Mouse (Mus musculus): Measurements from ENCODE around the gene Tgds. TPM values are rescaled to one million over a fixed set of nuclear protein-coding genes. Genes with fewer than 3 reads are reported as not detected.
A peak's percentile ranks its signal among the peaks of the same experiment; 100 is the strongest.
"Not testable (repeated sequence)": the region's sequence is repeated elsewhere in the genome, so short reads cannot be mapped to it uniquely, and the experiment has no call there.

The Tgds gene
- polyA plus RNA-seq, 1 experiment from 2014 or later: 14.4 TPM

DNA sequence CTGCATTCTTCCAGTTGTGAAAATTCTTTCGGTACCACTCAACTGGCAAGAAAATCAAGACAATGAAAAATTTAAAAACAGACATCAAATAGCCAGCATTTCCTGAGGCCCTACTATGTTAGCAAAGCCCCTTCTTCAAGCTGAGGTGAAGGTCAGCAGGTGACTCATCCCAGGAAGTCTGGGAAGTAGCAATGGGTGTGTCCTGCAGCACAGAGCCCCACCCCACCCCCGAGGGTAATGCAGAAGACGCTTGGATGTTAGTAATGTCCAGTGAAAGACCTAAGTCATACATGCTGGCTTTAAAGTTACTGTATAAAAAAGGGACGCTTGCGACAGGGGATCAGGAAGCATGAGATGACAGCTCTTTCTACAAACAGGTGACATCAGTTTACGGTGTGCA is 19.4 kb downstream of the Tgds start:
- H3K4me3 ChIP-seq (ENCODE audit: low read depth, low read length): no peak overlapping the region
- no peak overlapping the region for H3K27ac ChIP-seq (ENCODE audit: low read depth, low read length)
- no peak overlapping the region for H3K4me2 ChIP-seq (ENCODE audit: low read depth, low read length)
- H3K36me3 ChIP-seq (ENCODE audit: control insufficient read depth, insufficient read depth, low read length): peaks cover 42% of the 10 kb centered on the region
- H3K9me3 ChIP-seq (ENCODE audit: control insufficient read depth, low read length): no peaks in the 10 kb centered on the region
- no peak overlapping the region for H3K9ac ChIP-seq (replicated peaks; ENCODE audit: low read depth, low read length)
- 90% methylated on average over 6 of the region's 6 CpGs for WGBS
- no peak for ATAC-seq (ENCODE audit: low read depth)
- no peaks in the 10 kb centered on the region for H3K4me1 ChIP-seq (ENCODE audit: control insufficient read depth, insufficient read depth, low read length)
- H3K27me3 ChIP-seq (ENCODE audit: control insufficient read depth, insufficient read depth, low read length): no peaks in the 10 kb centered on the region

DNA sequence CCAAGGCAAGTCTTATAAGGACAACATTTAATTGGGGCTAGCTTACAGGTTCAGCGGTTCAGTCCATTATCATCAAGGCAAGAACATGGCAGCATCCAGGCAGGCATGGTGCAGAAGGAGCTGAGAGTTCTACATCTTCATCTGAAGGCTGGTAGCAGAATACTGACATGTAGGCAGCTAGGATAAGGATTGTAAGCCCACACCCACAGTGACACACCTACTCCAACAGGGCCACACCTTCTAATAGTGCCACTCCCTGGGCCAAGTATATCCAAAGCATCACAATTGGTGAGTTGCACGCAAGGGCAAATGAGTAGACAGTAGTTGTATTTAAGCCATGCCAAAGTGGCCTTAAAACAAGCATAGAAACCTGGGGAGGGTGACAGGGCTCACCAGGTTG is 25.1 kb downstream of the Tgds start:
- ATAC-seq (ENCODE audit: low read depth); H3K9ac ChIP-seq (replicated peaks; ENCODE audit: low read depth, low read length); H3K27ac ChIP-seq (ENCODE audit: low read depth, low read length); H3K27me3 ChIP-seq (ENCODE audit: control insufficient read depth, insufficient read depth, low read length); H3K36me3 ChIP-seq (ENCODE audit: control insufficient read depth, insufficient read depth, low read length); H3K4me1 ChIP-seq (ENCODE audit: control insufficient read depth, insufficient read depth, low read length); H3K4me2 ChIP-seq (ENCODE audit: low read depth, low read length); H3K9me3 ChIP-seq (ENCODE audit: control insufficient read depth, low read length); H3K4me3 ChIP-seq (ENCODE audit: low read depth, low read length): not testable (repeated sequence)
- 95% methylated on average over 2 of the region's 2 CpGs for WGBS

DNA sequence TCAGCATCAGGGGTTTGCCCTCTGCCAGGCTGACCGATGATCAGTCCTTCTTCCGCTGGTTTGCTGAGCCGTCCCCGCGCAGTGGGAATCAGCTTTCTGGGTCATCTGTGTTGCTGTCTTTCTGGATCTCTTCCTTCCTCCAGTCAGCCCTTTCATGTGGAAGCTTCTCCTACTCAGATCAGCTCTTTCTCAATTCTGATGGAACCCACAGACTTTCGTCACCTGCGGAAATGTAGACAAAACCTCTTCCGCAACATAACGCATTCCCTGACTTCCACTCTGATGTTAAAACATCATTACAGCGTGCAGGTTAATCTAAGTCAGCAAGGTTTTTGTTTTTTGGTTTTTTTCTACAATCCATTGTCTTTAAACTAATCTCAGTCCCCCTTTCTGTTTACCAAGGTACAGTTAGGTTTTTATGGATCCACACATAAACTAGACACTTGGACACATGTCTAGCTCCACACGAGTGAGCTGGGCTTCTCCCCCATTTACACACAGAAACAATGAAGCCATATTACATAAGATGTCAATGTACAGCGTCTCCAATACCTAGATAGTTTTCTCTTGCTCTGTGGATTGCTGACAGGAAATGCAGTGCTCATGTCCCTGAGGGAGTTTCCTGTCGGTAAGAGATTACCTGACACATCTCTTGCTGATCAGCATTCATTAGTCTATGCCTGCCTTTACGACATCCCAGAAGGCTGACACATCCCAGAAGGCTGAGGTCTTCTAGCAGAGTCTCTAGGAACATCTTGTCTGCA is 31.1 kb downstream of the Tgds start:
- no peaks in the 10 kb centered on the region for H3K27me3 ChIP-seq (ENCODE audit: control insufficient read depth, insufficient read depth, low read length)
- H3K9ac ChIP-seq (replicated peaks; ENCODE audit: low read depth, low read length): no peak overlapping the region
- H3K36me3 ChIP-seq (ENCODE audit: control insufficient read depth, insufficient read depth, low read length): no peaks in the 10 kb centered on the region
- no peak overlapping the region for H3K4me2 ChIP-seq (ENCODE audit: low read depth, low read length)
- WGBS: 84% methylated on average over 14 of the region's 14 CpGs
- H3K4me3 ChIP-seq (ENCODE audit: low read depth, low read length): no peak overlapping the region
- no peaks in the 10 kb centered on the region for H3K9me3 ChIP-seq (ENCODE audit: control insufficient read depth, low read length)
- no peaks in the 10 kb centered on the region for H3K4me1 ChIP-seq (ENCODE audit: control insufficient read depth, insufficient read depth, low read length)
- no peak for ATAC-seq (ENCODE audit: low read depth)
- no peak overlapping the region for H3K27ac ChIP-seq (ENCODE audit: low read depth, low read length)

DNA sequence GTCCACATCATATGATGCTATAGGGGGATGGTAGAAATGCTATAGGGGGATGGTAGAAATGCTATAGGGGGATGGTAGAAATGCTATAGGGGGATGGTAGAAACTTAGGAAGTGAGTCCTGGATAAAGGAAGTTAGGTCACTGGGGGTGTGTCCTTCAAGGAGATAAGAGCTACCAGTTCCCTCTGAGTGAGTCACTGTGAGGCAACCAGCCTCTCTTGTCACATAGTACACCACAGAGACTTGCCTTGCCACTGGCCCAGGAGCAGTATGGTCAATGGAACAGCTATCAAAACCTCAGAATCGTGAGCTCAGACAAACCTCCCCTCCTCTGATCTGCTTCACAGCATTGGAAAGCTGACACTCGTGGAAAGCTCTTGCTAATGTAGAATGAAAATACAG is 34.3 kb downstream of the Tgds start:
- H3K27ac ChIP-seq (ENCODE audit: low read depth, low read length): no peak overlapping the region
- H3K4me3 ChIP-seq (ENCODE audit: low read depth, low read length): no peak overlapping the region
- H3K27me3 ChIP-seq (ENCODE audit: control insufficient read depth, insufficient read depth, low read length): no peaks in the 10 kb centered on the region
- no peak for ATAC-seq (ENCODE audit: low read depth)
- no peaks in the 10 kb centered on the region for H3K9me3 ChIP-seq (ENCODE audit: control insufficient read depth, low read length)
- 75% methylated on average over 2 of the region's 2 CpGs for WGBS
- no peaks in the 10 kb centered on the region for H3K4me1 ChIP-seq (ENCODE audit: control insufficient read depth, insufficient read depth, low read length)
- H3K36me3 ChIP-seq (ENCODE audit: control insufficient read depth, insufficient read depth, low read length): no peaks in the 10 kb centered on the region
- no peak overlapping the region for H3K9ac ChIP-seq (replicated peaks; ENCODE audit: low read depth, low read length)
- no peak overlapping the region for H3K4me2 ChIP-seq (ENCODE audit: low read depth, low read length)

DNA sequence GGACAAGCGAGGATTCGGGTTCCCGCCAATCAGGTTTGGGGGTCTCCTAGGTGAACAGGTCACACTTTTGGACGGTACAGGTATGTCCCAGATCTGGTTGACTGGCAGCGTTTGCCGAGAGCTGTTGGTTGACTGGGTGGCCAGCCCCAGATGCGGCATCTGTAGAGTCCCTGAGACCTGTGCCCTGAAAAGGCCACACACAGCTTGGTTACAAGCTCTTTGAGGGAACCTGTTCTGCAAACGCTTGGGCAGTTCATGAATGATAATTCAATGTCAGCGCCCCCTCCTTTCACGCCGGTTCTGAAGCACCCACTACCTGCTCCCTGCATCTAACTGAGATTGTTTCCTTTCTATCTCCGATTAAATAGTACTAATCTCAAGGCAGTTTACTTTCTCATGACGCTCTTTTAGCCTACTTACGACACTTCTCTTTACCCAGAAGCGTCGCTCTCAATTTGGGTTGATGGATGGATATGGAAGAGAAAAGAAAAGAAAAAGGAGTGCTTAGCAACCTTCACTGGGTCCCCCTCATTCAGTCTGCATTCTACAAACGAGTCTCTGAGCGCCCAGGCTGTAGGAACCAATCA is 42.7 kb downstream of the Tgds start:
- H3K4me3 ChIP-seq (ENCODE audit: low read depth, low read length): peak overlapping the region; percentile 60

DNA sequence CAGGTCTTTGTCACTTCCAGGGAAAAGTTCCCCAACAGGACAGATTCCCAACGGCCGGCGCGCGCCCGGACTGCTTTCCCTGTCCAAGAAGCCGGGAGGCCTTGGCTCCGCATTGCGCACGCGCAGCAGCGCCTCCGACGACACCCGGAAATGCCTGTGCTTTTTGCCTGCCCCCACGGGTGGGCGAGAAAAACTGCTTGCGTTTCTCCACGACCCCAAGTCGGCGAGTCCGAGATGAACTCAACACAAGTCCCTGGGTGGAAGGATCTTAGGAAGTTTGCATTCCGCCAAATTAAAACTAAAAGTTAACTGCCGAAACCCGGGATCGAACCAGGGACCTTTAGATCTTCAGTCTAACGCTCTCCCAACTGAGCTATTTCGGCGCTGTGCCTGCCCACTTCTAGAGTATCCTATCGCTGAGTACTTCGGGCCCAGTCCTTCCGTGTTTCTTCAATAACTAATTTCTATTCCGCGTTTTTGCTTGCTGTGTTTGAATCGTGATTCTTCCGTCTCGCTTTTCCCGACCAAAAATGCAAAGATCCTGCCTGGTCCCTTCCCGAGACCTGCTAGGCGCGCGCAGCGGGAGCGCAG is 43.2 kb downstream of the Tgds start:
- Histone ChIP-seq H3K4me2 (ENCODE audit: low read depth, low read length) (peak overlapping the region; percentile 67), H3K27me3 (ENCODE audit: control insufficient read depth, insufficient read depth, low read length) (no peaks in the 10 kb centered on the region), H3K36me3 (ENCODE audit: control insufficient read depth, insufficient read depth, low read length) (no peaks in the 10 kb centered on the region), H3K9ac (replicated peaks; ENCODE audit: low read depth, low read length) (peak overlapping the region; percentile 52), H3K9me3 (ENCODE audit: control insufficient read depth, low read length) (no peaks in the 10 kb centered on the region), H3K4me3 (ENCODE audit: low read depth, low read length) (peak overlapping the region; percentile 60), H3K27ac (ENCODE audit: low read depth, low read length) (peak overlapping the region; percentile 28; the same call in 1 of the 2 replicates), H3K4me1 (ENCODE audit: control insufficient read depth, insufficient read depth, low read length) (peaks cover 8% of the 10 kb centered on the region; the same call in 1 of the 2 replicates)
- ATAC-seq (ENCODE audit: low read depth): peak; percentile 84
- under 1% methylated on average over 44 of the region's 44 CpGs for WGBS

More for the DNA sequence above, 42.7 kb downstream of the Tgds start:
- H3K36me3 ChIP-seq (ENCODE audit: control insufficient read depth, insufficient read depth, low read length): no peaks in the 10 kb centered on the region
- peak; percentile 54 for ATAC-seq (ENCODE audit: low read depth)
- H3K9me3 ChIP-seq (ENCODE audit: control insufficient read depth, low read length): no peaks in the 10 kb centered on the region
- WGBS: under 1% methylated on average over 18 of the region's 18 CpGs
- H3K4me2 ChIP-seq (ENCODE audit: low read depth, low read length): peak overlapping the region; percentile 67
- peaks cover 8% of the 10 kb centered on the region; the same call in 1 of the 2 replicates for H3K4me1 ChIP-seq (ENCODE audit: control insufficient read depth, insufficient read depth, low read length)
- peak overlapping the region; percentile 52 for H3K9ac ChIP-seq (replicated peaks; ENCODE audit: low read depth, low read length)
- H3K27ac ChIP-seq (ENCODE audit: low read depth, low read length): peak overlapping the region; percentile 28; the same call in 1 of the 2 replicates
- H3K27me3 ChIP-seq (ENCODE audit: control insufficient read depth, insufficient read depth, low read length): no peaks in the 10 kb centered on the region

DNA sequence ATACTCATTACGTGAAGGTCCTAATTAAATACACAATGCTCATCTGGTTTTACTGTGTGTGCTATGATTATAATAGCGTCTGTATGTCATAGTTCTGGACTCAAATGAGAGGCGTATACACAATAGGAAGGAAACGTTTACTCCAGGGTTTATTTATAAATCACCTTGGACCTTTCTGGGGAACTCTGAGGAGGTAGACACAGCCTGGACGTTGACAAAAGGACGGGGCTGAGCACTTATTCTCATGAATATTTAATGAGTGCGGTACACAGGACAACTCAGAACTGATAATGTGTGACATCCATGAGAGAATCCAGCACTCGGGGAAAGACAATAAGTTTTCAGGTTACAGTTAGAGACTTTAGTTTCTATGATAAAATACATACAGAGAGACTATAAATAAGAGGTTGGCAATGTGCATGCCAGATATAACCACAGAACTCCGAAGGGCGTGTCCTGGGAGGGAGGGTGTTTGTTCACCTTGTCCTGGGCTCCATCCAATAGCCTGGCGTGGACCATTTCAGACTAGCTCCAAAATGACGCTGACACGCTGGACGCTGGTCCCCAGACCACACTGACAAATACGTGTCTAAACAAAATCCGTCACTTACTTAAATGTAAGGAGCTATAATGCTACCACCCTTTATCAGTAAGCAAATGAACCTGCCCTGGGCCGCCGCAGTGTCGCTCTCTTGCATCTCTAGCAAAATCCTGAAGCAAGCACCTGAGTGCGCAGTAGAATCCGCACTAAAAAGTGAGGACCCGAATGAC is 43.9 kb downstream of the Tgds start:
- 5% methylated on average over 22 of the region's 22 CpGs for WGBS
- H3K9me3 ChIP-seq (ENCODE audit: control insufficient read depth, low read length): no peaks in the 10 kb centered on the region
- H3K27ac ChIP-seq (ENCODE audit: low read depth, low read length): peak overlapping the region; percentile 28; the same call in 1 of the 2 replicates
- H3K4me3 ChIP-seq (ENCODE audit: low read depth, low read length): peak overlapping the region; percentile 60
- H3K4me1 ChIP-seq (ENCODE audit: control insufficient read depth, insufficient read depth, low read length): peaks cover 8% of the 10 kb centered on the region; the same call in 1 of the 2 replicates
- peak overlapping the region; percentile 52 for H3K9ac ChIP-seq (replicated peaks; ENCODE audit: low read depth, low read length)
- H3K36me3 ChIP-seq (ENCODE audit: control insufficient read depth, insufficient read depth, low read length): no peaks in the 10 kb centered on the region
- peak; percentile 34; the same call in 1 of the 2 replicates for ATAC-seq (ENCODE audit: low read depth)
- H3K4me2 ChIP-seq (ENCODE audit: low read depth, low read length): peak overlapping the region; percentile 67
- H3K27me3 ChIP-seq (ENCODE audit: control insufficient read depth, insufficient read depth, low read length): no peaks in the 10 kb centered on the region

DNA sequence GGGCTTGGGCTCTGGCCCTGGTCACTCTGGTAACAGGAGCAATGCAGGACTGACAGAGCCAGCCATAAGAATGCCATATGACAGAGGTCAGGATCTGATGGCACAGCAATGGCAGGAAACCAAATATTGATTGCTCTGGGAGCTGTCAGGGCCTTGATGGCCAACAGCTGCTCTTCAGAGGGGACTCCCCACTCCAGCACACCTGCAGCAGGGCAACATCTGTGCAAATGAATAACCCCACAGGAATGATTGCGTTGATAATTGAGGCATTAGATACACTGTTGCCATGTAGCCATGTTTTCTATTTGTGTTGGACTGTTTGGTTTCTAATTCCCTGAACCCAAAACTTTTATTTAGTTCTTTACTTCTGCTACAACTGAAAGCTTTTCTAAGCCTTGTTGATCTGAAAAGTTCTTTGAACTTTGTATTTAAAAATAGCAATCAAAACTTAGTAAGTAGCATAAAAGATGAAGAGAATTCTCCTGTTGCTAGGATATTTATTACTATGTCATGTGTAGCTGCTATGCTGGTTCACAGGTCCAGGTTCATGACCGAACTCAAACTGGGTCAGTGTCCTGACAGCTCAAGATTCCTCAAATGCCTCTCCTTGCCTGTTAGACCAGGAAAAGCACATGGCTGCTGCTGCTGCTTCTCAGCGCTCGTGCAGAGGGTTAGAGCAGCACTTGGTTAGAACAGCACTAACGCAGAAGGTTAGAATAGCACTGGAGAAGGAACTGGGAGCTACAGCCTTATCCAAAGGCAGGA is 46.1 kb downstream of the Tgds start:
- H3K27ac ChIP-seq (ENCODE audit: low read depth, low read length): no peak overlapping the region
- H3K36me3 ChIP-seq (ENCODE audit: control insufficient read depth, insufficient read depth, low read length): no peaks in the 10 kb centered on the region
- 56% methylated on average over 5 of the region's 5 CpGs for WGBS
- H3K27me3 ChIP-seq (ENCODE audit: control insufficient read depth, insufficient read depth, low read length): no peaks in the 10 kb centered on the region
- H3K4me2 ChIP-seq (ENCODE audit: low read depth, low read length): no peak overlapping the region
- no peak overlapping the region for H3K4me3 ChIP-seq (ENCODE audit: low read depth, low read length)
- H3K9ac ChIP-seq (replicated peaks; ENCODE audit: low read depth, low read length): no peak overlapping the region
- H3K9me3 ChIP-seq (ENCODE audit: control insufficient read depth, low read length): no peaks in the 10 kb centered on the region
- peaks cover 8% of the 10 kb centered on the region; the same call in 1 of the 2 replicates for H3K4me1 ChIP-seq (ENCODE audit: control insufficient read depth, insufficient read depth, low read length)
- no peak for ATAC-seq (ENCODE audit: low read depth)
